8 mouse cellular contexts compared by ENCODE assay signal in the genomic region with DNA sequence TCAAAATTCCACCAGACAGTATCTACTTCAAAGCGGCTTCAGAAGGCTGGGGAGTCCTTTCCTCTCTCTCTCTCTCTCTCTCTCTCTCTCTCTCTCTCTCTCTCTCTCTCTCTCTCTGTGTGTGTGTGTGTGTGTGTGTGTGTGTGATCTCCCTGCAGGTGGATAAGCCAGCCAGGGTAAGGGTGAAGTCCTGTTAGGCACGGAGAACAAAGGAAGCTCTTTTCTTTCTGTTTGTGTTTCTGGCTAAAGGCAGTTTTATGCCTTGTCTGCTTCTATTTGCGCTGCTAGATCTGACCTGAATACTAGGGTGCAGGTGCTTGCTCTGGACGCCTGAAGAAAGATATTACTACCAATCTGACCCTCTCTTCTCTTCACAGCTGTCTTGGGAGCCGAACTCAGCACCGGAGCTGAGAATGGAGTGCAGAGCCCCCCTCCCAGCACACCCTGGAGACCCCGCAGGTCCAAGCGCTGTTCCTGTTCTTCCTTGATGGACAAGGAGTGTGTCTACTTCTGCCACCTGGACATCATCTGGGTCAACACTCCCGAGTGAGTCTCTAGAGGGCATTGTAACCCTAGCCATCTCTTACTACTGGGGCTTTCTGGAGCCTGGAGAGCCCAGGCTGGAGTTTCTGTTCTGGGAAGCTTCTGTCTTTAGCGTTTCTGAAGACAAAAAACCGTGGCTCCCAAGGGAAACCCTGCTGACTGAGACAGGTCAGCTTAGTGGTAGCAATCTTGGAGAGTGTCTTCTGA. TPM values are rescaled to one million over a fixed set of nuclear protein-coding genes. Genes with fewer than 3 reads are reported as not detected.
DNase-seq lines count a peak whose midpoint lies in the region; ATAC-seq and TF ChIP-seq lines count a peak whose summit lies in the region.

No protein-coding gene starts in this region.

- peak overlapping the region; percentile 77 for H3K27ac ChIP-seq in gastrocnemius, adult 2 months
- no peak overlapping the region for H3K27ac ChIP-seq in intestine, embryonic 16.5 days (ENCODE audit: low read length)

- 30% methylated on average over 11 of the region's 11 CpGs for WGBS in intestine, embryonic 16.5 days

- peak overlapping the region; percentile 41; the same call in 1 of the 2 replicates for H3K9ac ChIP-seq in intestine, embryonic 16.5 days (ENCODE audit: low read depth, low read length)

- intact Hi-C loops in gastrocnemius, adult 2 months (cut with DNase I) = no loop called here
- intact Hi-C loops in gastrocnemius, postnatal 14 days (cut with DNase I; ENCODE audit: low total_unique reads) = no loop called here

- H3K27me3 ChIP-seq in intestine, embryonic 16.5 days (replicated peaks; ENCODE audit: control insufficient read depth, insufficient read depth, low read length) = 0 out of 2 replicates have a peak, but pooled peaks cover 4% of the 10 kb centered on the region

- peak overlapping the region; percentile 72 for H3K4me3 ChIP-seq in gastrocnemius, adult 2 months
- H3K4me3 ChIP-seq in intestine, embryonic 16.5 days (ENCODE audit: low read length) = peak overlapping the region; percentile 52

- H3K9me3 ChIP-seq in intestine, embryonic 16.5 days (ENCODE audit: control insufficient read depth, low read length) = no peaks in the 10 kb centered on the region

- DNase-seq in gastrocnemius, adult 2 months = no peak
- DNase-seq in gastrocnemius, postnatal 14 days = no peak
- DNase-seq in embryo, embryonic 9.5 days (ENCODE audit: extremely low spot score) = peak; percentile 17
- peak; percentile 60 for DNase-seq in lung, postnatal 36 days
- DNase-seq in testis, postnatal 14 days (ENCODE audit: low spot score) = no peak
- DNase-seq in thymus, postnatal 4 days = no peak
- no peak for DNase-seq in adrenal gland, postnatal 4 days (ENCODE audit: low spot score in 2 of 2)

- peak overlapping the region; percentile 63 for H3K4me2 ChIP-seq in intestine, embryonic 16.5 days (ENCODE audit: low read depth, low read length)

- H3K36me3 ChIP-seq in intestine, embryonic 16.5 days (ENCODE audit: control insufficient read depth, insufficient read depth, low read length) = no peaks in the 10 kb centered on the region

- ATAC-seq in intestine, embryonic 16.5 days = peak; percentile 57

- no peak; the same call in 1 of the 2 replicates for TF ChIP-seq CTCF in gastrocnemius, adult 2 months (IDR thresholded peaks at IDR 0.05)

- H3K4me1 ChIP-seq in intestine, embryonic 16.5 days (ENCODE audit: control insufficient read depth, insufficient read depth, low read length) = peaks cover 20% of the 10 kb centered on the region

RNA-seq across cellular contexts. Expression of a gene that starts 2.1 kb away (rescaled TPM):
- total RNA-seq in gastrocnemius, adult 2 months (2021) = 1 to 10 TPM; 1.6 to 1.7 TPM
- total RNA-seq in gastrocnemius, postnatal 14 days (2021) = 1 to 10 TPM; 1.2 to 1.6 TPM
- polyA plus RNA-seq in intestine, embryonic 16.5 days (2015; fragmentation: Nextera tagmentation; extraction: Ambion mirVana) = 5.7 and 6.3 TPM in 2 replicates
- 1 to 10 TPM; 1.4 TPM for total RNA-seq in adrenal gland, postnatal 4 days (2021)

Comparison
In these comparisons a context has a peak if more than half of its experiments do, and no peak if none do; other contexts are left out.
1. DNase-seq: peak in embryo, embryonic 9.5 days (single experiment) and lung, postnatal 36 days (single experiment); none in gastrocnemius, adult 2 months (single experiment), gastrocnemius, postnatal 14 days (single experiment), testis, postnatal 14 days (single experiment), thymus, postnatal 4 days (single experiment) and adrenal gland, postnatal 4 days (0 of 2).